Mouse (Mus musculus): ENCODE results near the gene Astn2.

- TF ChIP-seq POLR2A (IDR thresholded peaks at IDR 0.05; ENCODE audit: borderline replicate concordance, low read depth, low read length) (no peak), CTCF (IDR thresholded peaks at IDR 0.05; ENCODE audit: low read depth, low read length) (no peak)
Observed at GRCm38 (mm10) chr4:65678929-65679328, 725.5 kb downstream of the Astn2 start.
